Mouse (Mus musculus) thymus, adult 18-20 months (tissue): ENCODE measurements around the gene Grm5.

ENCODE experiments used
- DNase-seq, 2 experiments: peaks; one replicate each; pipeline ENCODE4 v3.0.0; 2022; ENCODE audit warnings: mixed read lengths in 2 of 2

Gene Grm5

GRCm38 (mm10) chr7:87583868-87584267, at the start of gene Grm5:
Grm5 (plus strand) TSS chr7:87584168.
- no peak for DNase-seq

- no peak for DNase-seq
Measured at GRCm38 (mm10) chr7:87539031-87539430, 44.9 kb upstream of the Grm5 start.

GRCm38 (mm10) chr7:87565300-87565699, 18.7 kb upstream of the Grm5 start:
- DNase-seq: no peak

GRCm38 (mm10) chr7:87566476-87566875, 17.5 kb upstream of the Grm5 start:
- no peak for DNase-seq

GRCm38 (mm10) chr7:87584281-87584701, 323 bp downstream of the Grm5 start:
- DNase-seq: no peak

- DNase-seq: no peak
Measured at GRCm38 (mm10) chr7:87586271-87586937, 2.4 kb downstream of the Grm5 start.

- DNase-seq: no peak
Measured at GRCm38 (mm10) chr7:87587976-87588375, 4.0 kb downstream of the Grm5 start.

- no peak for DNase-seq
Measured at GRCm38 (mm10) chr7:87626251-87626650, 42.3 kb downstream of the Grm5 start.

GRCm38 (mm10) chr7:87635530-87635929, 51.6 kb downstream of the Grm5 start:
- no peak for DNase-seq

- DNase-seq: no peak
Measured at GRCm38 (mm10) chr7:87650610-87651009, 66.6 kb downstream of the Grm5 start.

- no peak for DNase-seq
Measured at GRCm38 (mm10) chr7:87661794-87662193, 77.8 kb downstream of the Grm5 start.

GRCm38 (mm10) chr7:87664041-87664440, 80.1 kb downstream of the Grm5 start:
- no peak for DNase-seq

GRCm38 (mm10) chr7:87716393-87716792, 132.4 kb downstream of the Grm5 start:
- no peak for DNase-seq

GRCm38 (mm10) chr7:87718631-87719030, 134.7 kb downstream of the Grm5 start:
- DNase-seq: no peak

GRCm38 (mm10) chr7:87734511-87734910, 150.5 kb downstream of the Grm5 start:
- DNase-seq: no peak

- DNase-seq: no peak
Measured at GRCm38 (mm10) chr7:87761945-87762344, 178.0 kb downstream of the Grm5 start.

- no peak for DNase-seq
Measured at GRCm38 (mm10) chr7:87762376-87762775, 178.4 kb downstream of the Grm5 start.

- DNase-seq: no peak
Measured at GRCm38 (mm10) chr7:87787560-87787959, 203.6 kb downstream of the Grm5 start.

- no peak for DNase-seq
Measured at GRCm38 (mm10) chr7:87788963-87789362, 205.0 kb downstream of the Grm5 start.

GRCm38 (mm10) chr7:87793896-87794295, 209.9 kb downstream of the Grm5 start:
- DNase-seq: no peak

- no peak for DNase-seq
Measured at GRCm38 (mm10) chr7:87824898-87825297, 240.9 kb downstream of the Grm5 start.

GRCm38 (mm10) chr7:87834669-87835068, 250.7 kb downstream of the Grm5 start:
- DNase-seq: no peak

- no peak for DNase-seq
Measured at GRCm38 (mm10) chr7:87838579-87838978, 254.6 kb downstream of the Grm5 start.

GRCm38 (mm10) chr7:87843496-87843895, 259.5 kb downstream of the Grm5 start:
- no peak for DNase-seq

- no peak for DNase-seq
Measured at GRCm38 (mm10) chr7:87846082-87846481, 262.1 kb downstream of the Grm5 start.
